Mouse (Mus musculus) stomach, postnatal 0 days (tissue): Measurements from ENCODE around the gene Chrd.

Experiments
- CTCF ChIP-seq: IDR thresholded peaks from 2 replicates; pipeline ENCODE4 v1.5.1; 2016; ENCODE audit warnings: antibody characterized with exemption, low read depth, mild to moderate bottlenecking, moderate library complexity
- EP300 ChIP-seq: optimal IDR thresholded peaks from 2 replicates; pipeline ENCODE3; 2016; ENCODE audit warnings: antibody characterized with exemption

GRCm38 (mm10) chr16:20791803-20792202 lies 58.9 kb downstream of the Chrd start:
- TF ChIP-seq CTCF (no peak), EP300 (no peak)
